Mouse (Mus musculus) heart, postnatal 0 days (tissue): ENCODE data around the gene Cnpy1. TPM values are rescaled to one million over a fixed set of nuclear protein-coding genes. Genes with fewer than 3 reads are reported as not detected.

Experiments
- ATAC-seq: fragments of 200-750 bp; cut with Nextera tagmentation; 2 replicates; pipeline ENCODE4 v1.8.0; 2017; ENCODE audit warnings: low read depth, moderate number of reproducible peaks, moderate library complexity; ENCODE audit not compliant: insufficient read depth
- DNase-seq: peaks from one replicate; pipeline ENCODE4 v3.0.0-alpha.2; 2016; ENCODE audit warnings: low spot score
- H3K27ac ChIP-seq: fragments of 300-500 bp; sonication (generic); 2 replicates; pipeline ENCODE4 v1.5.1; 2014; ENCODE audit warnings: low read depth, mild to moderate bottlenecking
- H3K27me3 ChIP-seq: fragments of 300-500 bp; sonication (generic); 2 replicates; pipeline ENCODE4 v1.6.1; 2014; ENCODE audit warnings: low read length, mixed read lengths; ENCODE audit not compliant: control insufficient read depth, insufficient read depth
- H3K36me3 ChIP-seq: fragments of 300-500 bp; sonication (generic); replicated peaks from 2 replicates; pipeline ENCODE4 v1.6.1; 2014; ENCODE audit warnings: low read length, mixed read lengths; ENCODE audit not compliant: control insufficient read depth, insufficient read depth
- H3K4me1 ChIP-seq: fragments of 300-500 bp; sonication (generic); 2 replicates; pipeline ENCODE4 v1.6.1; 2014; ENCODE audit warnings: antibody characterized with exemption; ENCODE audit not compliant: control insufficient read depth, insufficient read depth
- H3K4me2 ChIP-seq: fragments of 300-500 bp; sonication (generic); 2 replicates; pipeline ENCODE4 v1.6.1; 2014; ENCODE audit warnings: low read depth, mild to moderate bottlenecking, low read length, moderate library complexity
- H3K4me3 ChIP-seq: fragments of 300-500 bp; sonication (generic); 2 replicates; pipeline ENCODE4 v1.5.1; 2014; ENCODE audit warnings: low read depth, low read length
- H3K9ac ChIP-seq: fragments of 300-500 bp; sonication (generic); replicated peaks from 2 replicates; pipeline ENCODE4 v1.6.1; 2014; ENCODE audit warnings: low read depth, low read length, mixed read lengths
- H3K9me3 ChIP-seq: fragments of 300-500 bp; sonication (generic); replicated peaks from 2 replicates; pipeline ENCODE4 v1.6.1; 2016; ENCODE audit warnings: low read length; ENCODE audit not compliant: control insufficient read depth
- CTCF ChIP-seq: IDR thresholded peaks from 2 replicates; pipeline ENCODE4 v1.5.1; 2016; ENCODE audit warnings: antibody characterized with exemption, control low read depth, low read depth
- EP300 ChIP-seq: IDR thresholded peaks from 2 replicates; pipeline ENCODE4 v1.6.1; 2016; ENCODE audit warnings: antibody characterized with exemption, low read depth
- WGBS: fragments of 180-500 bp; shearing (Covaris S2); extraction: QIAGEN DNeasy Blood & Tissue Kit; methylation state at CpG from one replicate; pipeline ENCODE4 v1.1.7; 2014; 5-methylcytosine and 5-hydroxymethylcytosine counted together
- polyA plus RNA-seq: library from polyadenylated mRNA; unstranded; fragments of >200 nt; fragmentation: Nextera tagmentation; extraction: Ambion mirVana; gene quantifications from 2 replicates; pipeline ENCODE4 v1.2.1, GENCODE M21; 2015
- total RNA-seq: library from RNA; depleted of rRNA; stranded (reverse); fragments of >200 nt; gene quantifications from 2 replicates; pipeline ENCODE4 v1.2.3, GENCODE M21; 2014; ENCODE audit warnings: low replicate concordance

Gene Cnpy1
- total and polyA plus RNA-seq, 2 experiments from 2014 or later = not detected

- no peak overlapping the region for H3K27ac ChIP-seq
- H3K9ac ChIP-seq = no peak overlapping the region
- H3K4me3 ChIP-seq = no peak overlapping the region
- no peak overlapping the region for H3K4me2 ChIP-seq
- H3K27me3 ChIP-seq = no peaks in the 10 kb centered on the region
- H3K36me3 ChIP-seq = no peaks in the 10 kb centered on the region
- no peak for ATAC-seq
- WGBS = 60% methylated on average over 5 of the region's 5 CpGs
- H3K9me3 ChIP-seq = no peaks in the 10 kb centered on the region
- no peak for DNase-seq
- TF ChIP-seq CTCF = no peak
- TF ChIP-seq EP300 = no peak
- no peaks in the 10 kb centered on the region for H3K4me1 ChIP-seq
These were observed 5.8 kb downstream of the Cnpy1 start for GRCm38 (mm10) chr5:28239829-28240228.

GRCm38 (mm10) chr5:28238876-28239275 is 6.7 kb downstream of the Cnpy1 start:
- no peaks in the 10 kb centered on the region for H3K27me3 ChIP-seq
- no peak overlapping the region for H3K4me3 ChIP-seq
- H3K4me1 ChIP-seq = no peaks in the 10 kb centered on the region
- no peaks in the 10 kb centered on the region for H3K9me3 ChIP-seq
- H3K27ac ChIP-seq = no peak overlapping the region
- 72% methylated on average over 5 of the region's 5 CpGs for WGBS
- no peak overlapping the region for H3K4me2 ChIP-seq
- ATAC-seq (no peak), DNase-seq (no peak)
- no peak for TF ChIP-seq EP300
- TF ChIP-seq CTCF = no peak
- no peaks in the 10 kb centered on the region for H3K36me3 ChIP-seq
- no peak overlapping the region for H3K9ac ChIP-seq

GRCm38 (mm10) chr5:28238152-28238551 is 7.5 kb downstream of the Cnpy1 start:
- TF ChIP-seq CTCF (no peak), EP300 (no peak)
- no peak overlapping the region for H3K4me2 ChIP-seq
- H3K4me3 ChIP-seq = no peak overlapping the region
- H3K9me3 ChIP-seq = no peaks in the 10 kb centered on the region
- no peaks in the 10 kb centered on the region for H3K4me1 ChIP-seq
- DNase-seq (no peak), ATAC-seq (no peak)
- WGBS = 27% methylated on average over 4 of the region's 4 CpGs
- H3K9ac ChIP-seq = no peak overlapping the region
- H3K27me3 ChIP-seq = no peaks in the 10 kb centered on the region
- no peak overlapping the region for H3K27ac ChIP-seq
- H3K36me3 ChIP-seq = no peaks in the 10 kb centered on the region

- Histone ChIP-seq H3K9ac (no peak overlapping the region), H3K4me2 (no peak overlapping the region), H3K27me3 (no peaks in the 10 kb centered on the region), H3K36me3 (no peaks in the 10 kb centered on the region), H3K27ac (no peak overlapping the region), H3K9me3 (no peaks in the 10 kb centered on the region), H3K4me1 (no peaks in the 10 kb centered on the region), H3K4me3 (no peak overlapping the region)
- no peak for TF ChIP-seq CTCF
- TF ChIP-seq EP300 = no peak
- WGBS = 73% methylated on average over 2 of the region's 2 CpGs
- no peak for DNase-seq
- no peak for ATAC-seq
These were observed 7.9 kb downstream of the Cnpy1 start for GRCm38 (mm10) chr5:28237715-28238114.

GRCm38 (mm10) chr5:28237055-28237454 is 8.6 kb downstream of the Cnpy1 start:
- ATAC-seq (no peak), DNase-seq (no peak)
- Histone ChIP-seq H3K4me2 (no peak overlapping the region), H3K36me3 (no peaks in the 10 kb centered on the region), H3K4me1 (no peaks in the 10 kb centered on the region), H3K9me3 (no peaks in the 10 kb centered on the region), H3K27ac (no peak overlapping the region), H3K27me3 (no peaks in the 10 kb centered on the region), H3K4me3 (no peak overlapping the region), H3K9ac (no peak overlapping the region)
- TF ChIP-seq EP300 = no peak
- no peak for TF ChIP-seq CTCF
- WGBS = 24% methylated on average over 4 of the region's 4 CpGs

GRCm38 (mm10) chr5:28236098-28236497 is 9.5 kb downstream of the Cnpy1 start:
- TF ChIP-seq EP300 (no peak), CTCF (no peak)
- no peak; the same call in 1 of the 2 replicates for ATAC-seq
- Histone ChIP-seq H3K4me3 (no peak overlapping the region), H3K9ac (no peak overlapping the region), H3K27ac (no peak overlapping the region), H3K4me1 (no peaks in the 10 kb centered on the region), H3K9me3 (no peaks in the 10 kb centered on the region), H3K27me3 (no peaks in the 10 kb centered on the region), H3K36me3 (no peaks in the 10 kb centered on the region), H3K4me2 (no peak overlapping the region)
- peak; percentile 12 for DNase-seq
- 29% methylated on average over 6 of the region's 6 CpGs for WGBS
